Mouse (Mus musculus) liver, adult 2 months (tissue): ENCODE measurements around the gene Hpn. TPM values are rescaled to one million over a fixed set of nuclear protein-coding genes. Genes with fewer than 3 reads are reported as not detected.

Source experiments
- DNase-seq: peaks from one replicate; pipeline ENCODE4 v3.0.0-alpha.2; 2011; ENCODE audit warnings: low read depth, low spot score; ENCODE audit errors: extremely low read depth
- H3K27ac ChIP-seq: fragments of 200-500 bp; replicated peaks from 2 replicates; pipeline ENCODE4 v1.5.1; 2012; ENCODE audit warnings: low read depth, mild to moderate bottlenecking, control low read depth, inconsistent platforms, low read length; ENCODE audit not compliant: insufficient read depth
- H3K27me3 ChIP-seq: fragments of 200-500 bp; 2 replicates; pipeline ENCODE4 v1.6.1; 2012; ENCODE audit warnings: mild to moderate bottlenecking, moderate library complexity, low read length, inconsistent platforms; ENCODE audit not compliant: control insufficient read depth, insufficient read depth
- H3K36me3 ChIP-seq: fragments of 200-500 bp; 2 replicates; pipeline ENCODE4 v1.6.1; 2012; ENCODE audit warnings: low read length, inconsistent platforms; ENCODE audit not compliant: control insufficient read depth, insufficient read depth
- H3K4me1 ChIP-seq: fragments of 200-500 bp; 2 replicates; pipeline ENCODE4 v1.6.1; 2011; ENCODE audit warnings: low read length; ENCODE audit not compliant: control insufficient read depth, insufficient read depth
- H3K4me3 ChIP-seq: fragments of 200-500 bp; 2 replicates; pipeline ENCODE4 v1.5.1; 2011; ENCODE audit warnings: low read depth, mild to moderate bottlenecking, control low read depth, low read length, moderate library complexity; ENCODE audit not compliant: insufficient read depth
- H3K79me2 ChIP-seq: fragments of 200-500 bp; 2 replicates; pipeline ENCODE4 v1.6.1; 2012; ENCODE audit warnings: inconsistent platforms, mild to moderate bottlenecking, low read length, moderate library complexity; ENCODE audit not compliant: control insufficient read depth, insufficient read depth
- H3K9ac ChIP-seq: fragments of 200-500 bp; 2 replicates; pipeline ENCODE4 v1.6.1; 2012; ENCODE audit warnings: low read depth, mild to moderate bottlenecking, control low read depth, inconsistent platforms, low read length
- CTCF ChIP-seq: fragments of 200-500 bp; IDR thresholded peaks from 2 replicates; pipeline ENCODE4 v1.5.1; 2011; ENCODE audit warnings: low read depth, low read length, control low read depth
- POLR2A ChIP-seq: fragments of 200-500 bp; IDR thresholded peaks from 2 replicates; pipeline ENCODE4 v1.6.1; 2011; ENCODE audit warnings: low read length, control low read depth; ENCODE audit not compliant: insufficient read depth; ENCODE audit errors: extremely low read depth
- WGBS: fragments of 180-500 bp; shearing (Covaris S2); methylation state at CpG from one replicate; pipeline ENCODE4 v1.1.7; 2018; 5-methylcytosine and 5-hydroxymethylcytosine counted together
- polyA plus RNA-seq: library from polyadenylated mRNA; depleted of rRNA; stranded (reverse); fragments of >200 nt; gene quantifications from 2 replicates; pipeline ENCODE4 v1.2.3, GENCODE M21; 2012
- total RNA-seq: library from RNA; depleted of rRNA; stranded (reverse); fragments of >200 nt; gene quantifications from 2 replicates; pipeline ENCODE4 v1.2.3, GENCODE M21; 2014

The Hpn gene
- total and polyA plus RNA-seq, 2 experiments = 282 to 883 TPM

DNA sequence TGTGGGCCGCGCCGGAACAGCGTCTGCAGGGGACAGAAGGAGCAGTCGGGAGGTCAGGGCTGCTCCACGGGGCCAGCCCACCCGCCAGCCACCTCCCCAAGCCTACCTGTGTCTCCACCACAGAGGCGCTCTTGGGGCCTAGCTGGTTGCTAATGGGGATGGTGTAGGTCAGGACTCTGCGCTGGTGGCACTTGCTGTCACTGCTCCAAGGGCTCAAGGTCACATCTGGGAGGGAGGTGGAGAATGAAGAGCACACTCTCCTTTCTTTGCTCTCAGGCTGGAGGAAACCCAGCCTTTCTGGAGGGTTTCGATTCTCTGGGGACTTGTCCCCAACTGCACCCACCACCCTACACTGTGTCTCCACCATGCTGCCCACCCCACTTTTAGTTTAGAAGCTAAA is 20.6 kb upstream of the Hpn start:
- no peaks in the 10 kb centered on the region for H3K27me3 ChIP-seq
- no peaks in the 10 kb centered on the region for H3K79me2 ChIP-seq
- H3K4me3 ChIP-seq = no peak overlapping the region
- H3K27ac ChIP-seq = no peak overlapping the region
- WGBS = 96% methylated on average over 10 of the region's 10 CpGs
- H3K4me1 ChIP-seq = no peaks in the 10 kb centered on the region
- no peak for DNase-seq
- TF ChIP-seq POLR2A (no peak), CTCF (no peak)
- no peak overlapping the region for H3K9ac ChIP-seq
- peaks cover 31% of the 10 kb centered on the region for H3K36me3 ChIP-seq

DNA sequence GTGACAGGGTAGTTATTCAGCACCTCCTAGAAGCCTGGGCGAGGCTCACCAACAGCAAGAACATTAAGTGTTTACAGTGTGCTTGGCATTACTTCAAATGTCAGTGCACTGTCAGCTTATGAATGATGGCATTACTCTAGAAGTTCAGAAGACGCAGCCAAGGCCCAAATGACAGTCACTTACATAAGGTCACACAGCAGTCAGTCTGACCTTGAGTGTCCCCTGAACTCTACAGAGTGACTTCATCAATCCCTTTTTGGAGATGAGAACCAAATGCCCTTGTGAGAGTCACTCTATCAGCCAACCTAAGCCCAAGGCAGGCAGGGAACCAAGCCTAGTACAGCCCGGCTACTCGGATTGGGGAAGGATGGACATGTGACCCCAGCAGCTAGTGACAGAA is 16.8 kb upstream of the Hpn start:
- no peak overlapping the region for H3K4me3 ChIP-seq
- no peak for DNase-seq
- WGBS = 89% methylated on average over 4 of the region's 4 CpGs

GRCm38 (mm10) chr7:31130841-31131240 is 15.8 kb upstream of the Hpn start:
- H3K79me2 ChIP-seq = no peaks in the 10 kb centered on the region
- H3K36me3 ChIP-seq = peaks cover 18% of the 10 kb centered on the region; the same call in 1 of the 2 replicates
- peaks cover 3% of the 10 kb centered on the region; the same call in 1 of the 2 replicates for H3K4me1 ChIP-seq
- TF ChIP-seq CTCF (peak; percentile 84), POLR2A (no peak)
- WGBS = 48% methylated on average over 4 of the region's 4 CpGs
- H3K27me3 ChIP-seq = peaks cover 6% of the 10 kb centered on the region
- no peak overlapping the region for H3K27ac ChIP-seq
- no peak overlapping the region for H3K4me3 ChIP-seq
- DNase-seq = peak; percentile 48
- H3K9ac ChIP-seq = no peak overlapping the region

More for the DNA sequence above, 16.8 kb upstream of the Hpn start:
- no peaks in the 10 kb centered on the region for H3K79me2 ChIP-seq
- H3K4me1 ChIP-seq = no peaks in the 10 kb centered on the region
- TF ChIP-seq CTCF = no peak
- H3K27me3 ChIP-seq = no peaks in the 10 kb centered on the region
- no peak overlapping the region for H3K27ac ChIP-seq
- peaks cover 21% of the 10 kb centered on the region; the same call in 1 of the 2 replicates for H3K36me3 ChIP-seq
- no peak overlapping the region for H3K9ac ChIP-seq

DNA sequence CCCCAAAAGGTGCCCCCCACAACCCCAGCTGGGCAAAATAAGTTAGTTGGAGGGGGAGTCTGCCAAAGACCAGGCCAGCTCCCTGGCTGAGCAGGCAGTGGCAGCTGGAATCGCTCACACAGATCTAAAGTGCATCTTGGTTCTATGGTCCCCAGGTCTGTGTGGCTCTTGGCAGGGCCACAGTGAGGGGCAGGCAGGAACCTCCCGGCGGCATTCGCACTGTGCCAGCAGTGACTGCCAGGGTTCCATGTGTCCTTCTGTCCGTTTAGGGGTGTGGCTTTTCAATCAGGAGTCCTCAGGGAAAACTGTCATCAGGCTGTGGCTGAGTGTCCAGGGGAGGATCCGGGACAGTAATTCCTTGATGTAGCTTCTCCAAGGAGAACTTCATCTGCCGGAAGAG is 15.1 kb upstream of the Hpn start:
- Histone ChIP-seq H3K27me3 (peaks cover 6% of the 10 kb centered on the region), H3K4me1 (peaks cover 3% of the 10 kb centered on the region; the same call in 1 of the 2 replicates), H3K9ac (no peak overlapping the region), H3K4me3 (no peak overlapping the region), H3K79me2 (no peaks in the 10 kb centered on the region), H3K36me3 (peaks cover 18% of the 10 kb centered on the region; the same call in 1 of the 2 replicates), H3K27ac (no peak overlapping the region)
- no peak for DNase-seq
- 92% methylated on average over 7 of the region's 7 CpGs for WGBS
- TF ChIP-seq POLR2A (no peak), CTCF (no peak)

GRCm38 (mm10) chr7:31128157-31128705 is 13.1 kb upstream of the Hpn start:
- 76% methylated on average over 9 of the region's 9 CpGs for WGBS
- H3K4me1 ChIP-seq = peaks cover 3% of the 10 kb centered on the region; the same call in 1 of the 2 replicates
- H3K9ac ChIP-seq = no peak overlapping the region
- TF ChIP-seq POLR2A (no peak), CTCF (no peak)
- no peak overlapping the region for H3K4me3 ChIP-seq
- H3K27ac ChIP-seq = no peak overlapping the region
- DNase-seq = no peak
- H3K79me2 ChIP-seq = no peaks in the 10 kb centered on the region
- peaks cover 6% of the 10 kb centered on the region for H3K27me3 ChIP-seq
- peaks cover 7% of the 10 kb centered on the region; the same call in 1 of the 2 replicates for H3K36me3 ChIP-seq
